Mouse (Mus musculus): ENCODE results near the gene Gm12355.

- TF ChIP-seq POLR2A (IDR thresholded peaks at IDR 0.05; ENCODE audit: low read depth, low read length), result no peak
- no peak for TF ChIP-seq CTCF (IDR thresholded peaks at IDR 0.05; ENCODE audit: extremely low read depth, insufficient read depth, insufficient read length, insufficient replicate concordance)
Measured at GRCm38 (mm10) chr11:98595473-98595872, 30.0 kb downstream of the Gm12355 start.

All from spleen, adult 2 months (tissue).